Mouse (Mus musculus) layer of hippocampus, adult 9-11 months (tissue): ENCODE data around the gene Psg20.
A peak's percentile ranks its signal among the peaks of the same experiment; 100 is the strongest.
"Not testable (repeated sequence)": the region's sequence is repeated elsewhere in the genome, so short reads cannot be mapped to it uniquely, and the experiment has no call there.

Experiments
- DNase-seq: peaks from one replicate; pipeline ENCODE4 v3.0.0; 2022

Psg20 gene

GRCm38 (mm10) chr7:18686085-18686484 lies at the start of gene Psg20:
Psg20 (minus strand) TSS chr7:18686185.
- no peak for DNase-seq

GRCm38 (mm10) chr7:18734451-18734850 lies 48.5 kb upstream of the Psg20 start:
- DNase-seq, result no peak

- DNase-seq, result no peak
Observed at GRCm38 (mm10) chr7:18733111-18733510, 47.1 kb upstream of the Psg20 start.

- DNase-seq, result no peak
Observed at GRCm38 (mm10) chr7:18728391-18728790, 42.4 kb upstream of the Psg20 start.

GRCm38 (mm10) chr7:18725931-18726330 lies 39.9 kb upstream of the Psg20 start:
- DNase-seq, result not testable (repeated sequence)

- DNase-seq, result no peak
Observed at GRCm38 (mm10) chr7:18724001-18724400, 38.0 kb upstream of the Psg20 start.

- no peak for DNase-seq
Observed at GRCm38 (mm10) chr7:18717790-18718189, 31.8 kb upstream of the Psg20 start, which contains the start of gene Psg22. Psg22 (plus strand) TSS chr7:18718090.

- DNase-seq, result no peak
Observed at GRCm38 (mm10) chr7:18715546-18715945, 29.6 kb upstream of the Psg20 start.

- DNase-seq, result no peak
Observed at GRCm38 (mm10) chr7:18710846-18711245, 24.9 kb upstream of the Psg20 start.

GRCm38 (mm10) chr7:18710331-18710730 lies 24.3 kb upstream of the Psg20 start:
- not testable (repeated sequence) for DNase-seq

GRCm38 (mm10) chr7:18685586-18685985 lies 399 bp downstream of the Psg20 start:
- DNase-seq, result no peak

- DNase-seq, result peak; percentile 3
Observed at GRCm38 (mm10) chr7:18679772-18680171, 6.2 kb downstream of the Psg20 start.

GRCm38 (mm10) chr7:18656625-18657024 lies 29.4 kb downstream of the Psg20 start, which contains the start of gene Psg21:
Psg21 (minus strand) TSS chr7:18656725.
- not testable (repeated sequence) for DNase-seq

GRCm38 (mm10) chr7:18626921-18627320 lies 59.1 kb downstream of the Psg20 start:
- DNase-seq, result not testable (repeated sequence)
